Mouse (Mus musculus) monocyte, adult 5-6 weeks (primary cell): ENCODE data around the gene Zfp809. TPM values are rescaled to one million over a fixed set of nuclear protein-coding genes. Genes with fewer than 3 reads are reported as not detected.
"Not testable (repeated sequence)": the region's sequence is repeated elsewhere in the genome, so short reads cannot be mapped to it uniquely, and the experiment has no call there.

Experiments
- ATAC-seq: fragments of 153-309, 156-312 bp; replicated peaks from 2 replicates; pipeline ENCODE4 v1.8.0; 2017; ENCODE audit warnings: mild to moderate bottlenecking; ENCODE audit not compliant: low TSS enrichment, insufficient number of reproducible peaks, severe bottlenecking, poor library complexity, low FRiP score
- total RNA-seq: library from RNA; stranded (forward); fragments of 200-1000, 200-491, 200-594 nt; gene quantifications from 3 replicates; pipeline ENCODE4 v1.2.3, GENCODE M21; 2017

Gene Zfp809
- total RNA-seq = 27.3 to 53.9 TPM (median 30.7 TPM) in 3 replicates

- peak; percentile 99 for ATAC-seq
Observed at GRCm38 (mm10) chr9:22225581-22226388, at the start of gene Zfp809. Gene Zfp809, plus strand, starts transcription at chr9:22225714.

- ATAC-seq = no peak
Observed at GRCm38 (mm10) chr9:22188025-22188611, 37.4 kb upstream of the Zfp809 start, which contains the start of gene Zfp872. Gene Zfp872, plus strand, starts transcription at chr9:22188090.

GRCm38 (mm10) chr9:22196412-22196811 lies 29.1 kb upstream of the Zfp809 start:
- no peak for ATAC-seq

- ATAC-seq = no peak
Observed at GRCm38 (mm10) chr9:22213785-22214194, 11.7 kb upstream of the Zfp809 start.

- ATAC-seq = no peak
Observed at GRCm38 (mm10) chr9:22214549-22214948, 11.0 kb upstream of the Zfp809 start.

- ATAC-seq = no peak
Observed at GRCm38 (mm10) chr9:22216705-22217104, 8.8 kb upstream of the Zfp809 start.

GRCm38 (mm10) chr9:22217858-22218493 lies 7.5 kb upstream of the Zfp809 start:
- ATAC-seq = no peak

- ATAC-seq = no peak
Observed at GRCm38 (mm10) chr9:22224066-22224465, 1.4 kb upstream of the Zfp809 start.

GRCm38 (mm10) chr9:22224536-22225503 lies 694 bp upstream of the Zfp809 start:
- peak; percentile 44 for ATAC-seq

- ATAC-seq = not testable (repeated sequence)
Observed at GRCm38 (mm10) chr9:22226389-22226673, 817 bp downstream of the Zfp809 start.

- no peak for ATAC-seq
Observed at GRCm38 (mm10) chr9:22226846-22227245, 1.3 kb downstream of the Zfp809 start.

- no peak for ATAC-seq
Observed at GRCm38 (mm10) chr9:22229386-22230026, 4.0 kb downstream of the Zfp809 start.

GRCm38 (mm10) chr9:22230061-22230460 lies 4.5 kb downstream of the Zfp809 start:
- no peak for ATAC-seq

GRCm38 (mm10) chr9:22230556-22230955 lies 5.0 kb downstream of the Zfp809 start:
- no peak for ATAC-seq

GRCm38 (mm10) chr9:22240001-22240400 lies 14.5 kb downstream of the Zfp809 start:
- no peak for ATAC-seq

GRCm38 (mm10) chr9:22244242-22244641 lies 18.7 kb downstream of the Zfp809 start:
- ATAC-seq = no peak

- ATAC-seq = no peak
Observed at GRCm38 (mm10) chr9:22256579-22256978, 31.1 kb downstream of the Zfp809 start.

GRCm38 (mm10) chr9:22258784-22259183 lies 33.3 kb downstream of the Zfp809 start:
- ATAC-seq = no peak
